Mouse (Mus musculus) liver, adult 2 months (tissue): ENCODE measurements around the gene Proca1.

Experiments used
- CTCF ChIP-seq: fragments of 200-500 bp; IDR thresholded peaks from 2 replicates; pipeline ENCODE4 v1.5.1; 2011; ENCODE audit warnings: low read depth, low read length, control low read depth
- POLR2A ChIP-seq: fragments of 200-500 bp; IDR thresholded peaks from 2 replicates; pipeline ENCODE4 v1.6.1; 2011; ENCODE audit warnings: low read length, control low read depth; ENCODE audit not compliant: insufficient read depth; ENCODE audit errors: extremely low read depth

GRCm38 (mm10) chr11:78183884-78184514 is 9.2 kb upstream of the Proca1 start:
- TF ChIP-seq CTCF (no peak), POLR2A (no peak)
